In the genomic region with DNA sequence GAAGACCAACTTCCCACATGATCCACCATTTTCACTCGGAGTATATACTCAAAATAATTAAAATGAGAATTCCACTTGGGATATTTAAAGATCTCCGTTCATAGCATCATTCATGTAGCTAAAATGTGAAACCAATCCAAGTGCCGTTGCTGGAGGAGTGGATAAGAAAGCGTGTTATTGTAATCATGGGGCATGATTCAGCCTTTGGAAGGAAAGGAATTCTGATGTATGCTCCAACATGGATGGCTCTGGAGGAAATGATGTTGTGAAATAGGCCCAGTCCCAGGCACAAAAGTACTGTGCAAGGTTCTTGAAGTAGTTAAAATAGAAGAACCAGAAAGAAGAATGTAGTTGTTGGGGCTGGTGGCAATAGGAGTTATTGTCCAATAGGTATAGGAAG, we compare ENCODE assay signal across 24 mouse cellular contexts.
DNase-seq lines count a peak whose midpoint lies in the region; ATAC-seq and TF ChIP-seq lines count a peak whose summit lies in the region.
"Had no signal": no experiment of that assay in that cellular context is flagged by ENCODE, and none has a peak within 500 bp of the region (broad histone marks: within the 10 kb centered on the region; RNA-seq: fewer than 3 reads in every experiment).

No protein-coding gene starts in this region.

- 91% methylated on average over 4 of the region's 4 CpGs for WGBS in midbrain, embryonic 11.5 days
- 89% methylated on average over 4 of the region's 4 CpGs for WGBS in midbrain, embryonic 10.5 days

- DNase-seq in midbrain, embryonic 11.5 days (ENCODE audit: low spot score, missing footprints), result peak; percentile 37
- no peak for DNase-seq in midbrain, embryonic 10.5 days (ENCODE audit: low spot score)
- DNase-seq in 3T3-L1 (ENCODE audit: low read depth, low spot score) (peak; percentile 53), NIH3T3 (ENCODE audit: low read depth) (peak; percentile 82)
- no peak for DNase-seq in cerebellum, adult 9-11 months
- no peak for DNase-seq in right cerebral cortex, postnatal 10 days (ENCODE audit: low spot score in 2 of 2)
- DNase-seq: adrenal gland, adult 2 months; adrenal gland, adult 8-10 months; adrenal gland, postnatal 10 days; adrenal gland, postnatal 14 days; adrenal gland, postnatal 25 days; adrenal gland, postnatal 36 days; B cell, adult 2 months; cerebellum, adult 11 months; cerebellum, adult 11-12 months; cerebellum, adult 18-20 months; cerebellum, adult 2 months; cerebellum, adult 8-10 months had no signal

- no peaks in the 10 kb centered on the region for H3K9me3 ChIP-seq in midbrain, embryonic 11.5 days (ENCODE audit: control insufficient read depth, low read length)
- H3K9me3 ChIP-seq in midbrain, embryonic 10.5 days (replicated peaks), result no peaks in the 10 kb centered on the region
- H3K9me3 ChIP-seq: G1E had no signal

- no peak overlapping the region for H3K9ac ChIP-seq in midbrain, embryonic 11.5 days (ENCODE audit: low read length)

- H3K4me2 ChIP-seq in midbrain, embryonic 11.5 days, result no peak overlapping the region

- H3K36me3 ChIP-seq in midbrain, embryonic 11.5 days (ENCODE audit: control insufficient read depth, insufficient read depth, low read length), result no peaks in the 10 kb centered on the region
- H3K36me3 ChIP-seq in midbrain, embryonic 10.5 days, result no peaks in the 10 kb centered on the region
- H3K36me3 ChIP-seq: G1E had no signal

- no peak for ATAC-seq in midbrain, embryonic 11.5 days (ENCODE audit: low FRiP score)
- no peak for ATAC-seq in activated CD4-positive, CD25-positive, alpha-beta regulatory T cell, adult 4 months
- ATAC-seq: CD4-positive, CD25-positive, alpha-beta regulatory T cell, adult 4 months; Patski had no signal

- no peak overlapping the region for H3K27ac ChIP-seq in midbrain, embryonic 11.5 days (ENCODE audit: low read depth, low read length)
- H3K27ac ChIP-seq in midbrain, embryonic 10.5 days (replicated peaks), result no peak overlapping the region
- peak overlapping the region; percentile 99 for H3K27ac ChIP-seq in embryonic fibroblast, embryonic 13.5 days (ENCODE audit: insufficient read depth, low read length)

- no peak for TF ChIP-seq POLR2A in embryonic fibroblast, embryonic 13.5 days (IDR thresholded peaks at IDR 0.05; ENCODE audit: low read depth, low read length)

- no peak overlapping the region for H3K4me3 ChIP-seq in midbrain, embryonic 11.5 days (ENCODE audit: low read depth, low read length)
- no peak overlapping the region for H3K4me3 ChIP-seq in midbrain, embryonic 10.5 days
- no peak overlapping the region for H3K4me3 ChIP-seq in embryonic fibroblast, embryonic 13.5 days (ENCODE audit: insufficient read depth, low read length)

- H3K27me3 ChIP-seq in midbrain, embryonic 11.5 days (ENCODE audit: control insufficient read depth, insufficient read depth, low read length), result no peaks in the 10 kb centered on the region
- no peaks in the 10 kb centered on the region for H3K27me3 ChIP-seq in midbrain, embryonic 10.5 days (ENCODE audit: low read depth, poor library complexity, severe bottlenecking)
- H3K27me3 ChIP-seq: CH12.LX, Patski had no signal

- H3K4me1 ChIP-seq in midbrain, embryonic 11.5 days (ENCODE audit: control insufficient read depth, insufficient read depth, low read length), result no peaks in the 10 kb centered on the region
- no peaks in the 10 kb centered on the region for H3K4me1 ChIP-seq in midbrain, embryonic 10.5 days
- H3K4me1 ChIP-seq in embryonic fibroblast, embryonic 13.5 days (ENCODE audit: control insufficient read depth, insufficient read depth, low read length), result peaks cover 15% of the 10 kb centered on the region

- TF ChIP-seq CTCF in embryonic fibroblast, embryonic 13.5 days (IDR thresholded peaks at IDR 0.05; ENCODE audit: borderline replicate concordance, insufficient read depth, low read length), result no peak

Comparison
In these comparisons a context has a peak if more than half of its experiments do, and no peak if none do; other contexts are left out.
1. DNase-seq: peak in midbrain, embryonic 11.5 days (single experiment), 3T3-L1 (single experiment) and NIH3T3 (single experiment); none in midbrain, embryonic 10.5 days (single experiment), cerebellum, adult 9-11 months (single experiment) and right cerebral cortex, postnatal 10 days (0 of 2).